Mouse (Mus musculus) liver, adult 2 months (tissue): ENCODE data around the gene Ptges2.

Experiments
- CTCF ChIP-seq: fragments of 200-500 bp; IDR thresholded peaks from 2 replicates; pipeline ENCODE4 v1.5.1; 2011; ENCODE audit warnings: low read depth, low read length, control low read depth
- POLR2A ChIP-seq: fragments of 200-500 bp; IDR thresholded peaks from 2 replicates; pipeline ENCODE4 v1.6.1; 2011; ENCODE audit warnings: low read length, control low read depth; ENCODE audit not compliant: insufficient read depth; ENCODE audit errors: extremely low read depth

GRCm38 (mm10) chr2:32394973-32395372 lies 723 bp upstream of the Ptges2 start:
- TF ChIP-seq POLR2A (no peak), CTCF (peak; percentile 56)
